Mouse (Mus musculus) myocyte (in vitro differentiated cells): ENCODE data around the gene Hist1h1d. TPM values are rescaled to one million over a fixed set of nuclear protein-coding genes. Genes with fewer than 3 reads are reported as not detected.
"Not testable (repeated sequence)": the region's sequence is repeated elsewhere in the genome, so short reads cannot be mapped to it uniquely, and the experiment has no call there.

Source experiments
- H3K27me3 ChIP-seq: one replicate; pipeline ENCODE4 v1.6.1; 2011; ENCODE audit not compliant: control insufficient read depth, insufficient read depth, insufficient read length
- H3K36me3 ChIP-seq: one replicate; pipeline ENCODE4 v1.6.1; 2011; ENCODE audit not compliant: control insufficient read depth, insufficient read depth
- H3K4me2 ChIP-seq: one replicate; pipeline ENCODE4 v1.6.1; 2011; ENCODE audit warnings: low read depth, control low read depth
- H3K4me3 ChIP-seq: one replicate; pipeline ENCODE4 v1.5.1; 2011; ENCODE audit warnings: mild to moderate bottlenecking, control low read depth, moderate library complexity
- H3K79me2 ChIP-seq: one replicate; pipeline ENCODE4 v1.6.1; 2011; ENCODE audit not compliant: control insufficient read depth, insufficient read depth
- H3ac ChIP-seq: one replicate; pipeline ENCODE4 v1.6.1; 2011; ENCODE audit not compliant: control insufficient read depth, insufficient read length
- CEBPB ChIP-seq: IDR thresholded peaks from 2 replicates; pipeline ENCODE4 v1.6.1; 2011; ENCODE audit warnings: mild to moderate bottlenecking, moderate library complexity; ENCODE audit not compliant: poor library complexity, insufficient read depth, severe bottlenecking
- E2F4 ChIP-seq: IDR thresholded peaks from one replicate; pipeline ENCODE4 v1.6.1; 2011; ENCODE audit warnings: mild to moderate bottlenecking, control low read depth, moderate library complexity; ENCODE audit not compliant: insufficient read depth
- MAX ChIP-seq: IDR thresholded peaks from one replicate; pipeline ENCODE4 v1.6.1; 2011; ENCODE audit warnings: low read depth, mild to moderate bottlenecking, control low read depth
- MYOD1 ChIP-seq, 3 experiments: IDR thresholded peaks; one replicate each; pipeline ENCODE4 v1.6.1; 2011; ENCODE audit warnings: control low read depth in 2 of 3, low read depth in 2 of 3, mild to moderate bottlenecking in 2 of 3, moderate library complexity in 1 of 3; ENCODE audit not compliant: insufficient read length in 2 of 3, control insufficient read depth in 1 of 3
- POLR2A ChIP-seq: IDR thresholded peaks from one replicate; pipeline ENCODE4 v1.6.1; 2011; ENCODE audit warnings: low read depth, mild to moderate bottlenecking, control low read depth, moderate library complexity; ENCODE audit not compliant: insufficient read length
- POLR2AphosphoS2 ChIP-seq: IDR thresholded peaks from one replicate; pipeline ENCODE4 v1.6.1; 2011; ENCODE audit warnings: low read depth, control low read depth; ENCODE audit not compliant: insufficient read length
- REST ChIP-seq: IDR thresholded peaks from one replicate; pipeline ENCODE4 v1.6.1; 2011; ENCODE audit warnings: mild to moderate bottlenecking, control low read depth, moderate library complexity; ENCODE audit not compliant: insufficient read depth, insufficient read length
- SRF ChIP-seq: IDR thresholded peaks from one replicate; pipeline ENCODE4 v1.6.1; 2011; ENCODE audit warnings: low read depth; ENCODE audit not compliant: control insufficient read depth, insufficient read length
- TCF3 ChIP-seq: IDR thresholded peaks from one replicate; pipeline ENCODE4 v1.6.1; 2011; ENCODE audit warnings: low read depth, control low read depth; ENCODE audit not compliant: insufficient read length
- USF1 ChIP-seq: IDR thresholded peaks from one replicate; pipeline ENCODE4 v1.6.1; 2011; ENCODE audit warnings: low read depth, mild to moderate bottlenecking, control low read depth, moderate library complexity
- polyA plus RNA-seq: library from polyadenylated mRNA; unstranded; fragments of >200 nt; fragmentation: generic; extraction: Trizol; gene quantifications from one replicate; pipeline ENCODE4 v1.2.1, GENCODE M21; 2012; ENCODE audit warnings: missing spikeins

The Hist1h1d gene
- polyA plus RNA-seq, 1 experiment = 0.65 TPM

DNA sequence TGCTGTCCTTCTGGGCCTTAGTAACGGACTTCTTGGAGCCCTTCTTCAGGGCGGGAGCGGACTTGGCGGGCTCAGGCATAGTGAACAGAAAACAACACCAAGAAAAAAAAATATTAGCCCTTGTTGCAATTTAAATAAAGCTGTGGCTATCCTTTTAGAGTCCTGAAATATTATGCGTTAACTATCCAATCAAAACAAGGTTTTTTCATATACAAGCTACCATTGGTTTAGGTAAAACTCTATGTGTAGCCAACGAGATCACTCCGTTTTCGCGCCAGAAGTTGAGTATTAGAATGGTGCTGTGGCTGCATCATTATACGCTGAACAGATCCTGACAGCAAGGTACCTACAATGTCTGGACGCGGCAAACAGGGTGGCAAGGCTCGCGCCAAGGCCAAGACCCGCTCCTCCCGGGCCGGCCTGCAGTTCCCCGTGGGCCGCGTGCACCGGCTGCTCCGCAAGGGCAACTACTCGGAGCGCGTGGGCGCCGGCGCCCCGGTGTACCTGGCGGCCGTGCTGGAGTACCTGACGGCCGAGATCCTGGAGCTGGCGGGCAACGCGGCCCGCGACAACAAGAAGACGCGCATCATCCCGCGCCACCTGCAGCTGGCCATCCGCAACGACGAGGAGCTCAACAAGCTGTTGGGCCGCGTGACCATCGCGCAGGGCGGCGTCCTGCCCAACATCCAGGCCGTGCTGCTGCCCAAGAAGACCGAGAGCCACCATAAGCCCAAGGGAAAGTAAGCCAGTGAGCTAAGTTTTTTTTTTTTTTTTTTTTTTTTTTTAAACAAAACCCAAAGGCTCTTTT lies 19.3 kb upstream of the Hist1h1d start, which contains the start of gene Hist1h2af:
Gene Hist1h2af, plus strand, starts transcription at position 347 of the 808 bp plus-strand sequence.
- H3K36me3 ChIP-seq, H3K27me3 ChIP-seq, H3K79me2 ChIP-seq, H3ac ChIP-seq: not testable (repeated sequence)
- peak; percentile 79 for TF ChIP-seq POLR2AphosphoS2
- TF ChIP-seq E2F4 = peak; percentile 68
- TF ChIP-seq POLR2A = peak; percentile 57
- Histone ChIP-seq H3K4me3 (peak within 1 kb of the TSS; percentile 41), H3K4me2 (peak within 1 kb of the TSS; percentile 88)

DNA sequence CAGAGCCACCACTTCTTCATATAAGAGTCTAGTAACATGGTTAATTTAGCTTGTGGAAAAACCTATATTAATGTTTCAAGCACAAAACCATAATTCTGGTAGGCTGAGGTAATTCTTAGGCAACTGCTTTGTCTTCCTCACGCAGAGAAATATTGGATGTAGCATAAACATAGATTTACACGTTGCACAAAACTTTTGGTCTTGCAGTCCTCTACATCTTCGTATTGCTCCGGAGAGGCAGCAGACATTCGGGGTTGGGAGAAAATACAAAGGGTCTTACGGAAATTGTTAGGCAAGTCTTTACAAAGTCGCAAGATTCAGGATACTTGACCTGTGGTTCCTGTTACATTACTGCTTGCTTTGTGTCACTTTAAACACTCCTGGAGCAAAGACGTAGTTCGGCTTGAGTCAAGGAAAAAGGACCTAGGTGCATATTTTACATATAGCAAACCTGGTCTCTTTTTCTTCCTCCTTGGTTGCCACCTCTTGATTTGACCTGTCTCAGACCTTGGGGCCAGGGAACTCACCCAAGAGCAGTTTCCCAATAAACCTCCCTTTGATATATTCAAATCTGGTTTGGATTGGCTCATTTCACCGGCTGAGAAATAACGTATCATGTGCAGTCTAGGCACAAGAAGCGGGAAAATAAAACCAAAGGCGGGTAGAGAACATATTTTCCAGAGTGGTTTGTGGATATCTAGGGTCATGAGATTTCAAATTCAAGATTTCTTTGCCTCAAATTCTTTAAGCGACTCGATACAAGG lies 18.5 kb upstream of the Hist1h1d start:
- Histone ChIP-seq H3K4me2 (peak overlapping the region; percentile 88), H3K4me3 (peak overlapping the region; percentile 41), H3K79me2 (no peaks in the 10 kb centered on the region), H3ac (no peak overlapping the region), H3K27me3 (no peaks in the 10 kb centered on the region), H3K36me3 (no peaks in the 10 kb centered on the region)
- no peak for TF ChIP-seq REST
- peak; percentile 59 for TF ChIP-seq POLR2AphosphoS2

DNA sequence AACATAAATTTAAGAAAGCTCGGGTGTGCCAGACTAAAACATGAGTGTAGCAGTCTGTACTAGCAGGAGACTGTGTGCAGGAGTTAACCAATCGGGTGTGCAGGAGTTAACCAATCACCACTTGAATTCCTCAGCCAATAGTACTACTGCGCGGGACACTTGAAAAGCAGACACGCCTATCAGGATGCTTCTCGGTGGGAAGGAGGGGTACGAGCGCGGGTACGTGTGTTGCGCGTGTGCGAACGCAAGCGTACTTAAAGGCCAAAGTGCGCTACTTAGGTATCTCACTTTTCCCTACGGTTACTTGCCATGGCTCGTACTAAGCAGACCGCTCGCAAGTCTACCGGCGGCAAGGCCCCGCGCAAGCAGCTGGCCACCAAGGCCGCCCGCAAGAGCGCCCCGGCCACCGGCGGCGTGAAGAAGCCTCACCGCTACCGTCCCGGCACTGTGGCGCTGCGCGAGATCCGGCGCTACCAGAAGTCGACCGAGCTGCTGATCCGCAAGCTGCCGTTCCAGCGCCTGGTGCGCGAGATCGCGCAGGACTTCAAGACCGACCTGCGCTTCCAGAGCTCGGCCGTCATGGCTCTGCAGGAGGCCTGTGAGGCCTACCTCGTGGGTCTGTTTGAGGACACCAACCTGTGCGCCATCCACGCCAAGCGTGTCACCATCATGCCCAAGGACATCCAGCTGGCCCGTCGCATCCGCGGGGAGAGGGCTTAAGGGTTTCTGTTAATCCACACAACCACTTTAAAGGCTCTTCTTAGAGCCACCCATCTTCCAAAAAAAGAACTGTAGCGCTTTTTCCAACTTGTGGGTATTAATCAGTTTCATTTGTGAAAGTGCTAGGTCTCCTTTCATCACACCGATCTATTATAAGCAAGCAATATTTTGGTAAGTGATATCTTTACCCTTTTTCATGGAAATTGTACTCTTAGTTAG lies 17.7 kb upstream of the Hist1h1d start, which contains the start of gene Hist1h3g:
Gene Hist1h3g, plus strand, starts transcription at position 286 of the 939 bp plus-strand sequence.
- TF ChIP-seq E2F4 (peak; percentile 100), MAX (peak; percentile 56), POLR2A (peak; percentile 91), POLR2AphosphoS2 (peak; percentile 98)
- H3K79me2 ChIP-seq, H3K36me3 ChIP-seq, H3K27me3 ChIP-seq, H3ac ChIP-seq: not testable (repeated sequence)
- peak within 1 kb of the TSS; percentile 41 for H3K4me3 ChIP-seq
- peak within 1 kb of the TSS; percentile 88 for H3K4me2 ChIP-seq

DNA sequence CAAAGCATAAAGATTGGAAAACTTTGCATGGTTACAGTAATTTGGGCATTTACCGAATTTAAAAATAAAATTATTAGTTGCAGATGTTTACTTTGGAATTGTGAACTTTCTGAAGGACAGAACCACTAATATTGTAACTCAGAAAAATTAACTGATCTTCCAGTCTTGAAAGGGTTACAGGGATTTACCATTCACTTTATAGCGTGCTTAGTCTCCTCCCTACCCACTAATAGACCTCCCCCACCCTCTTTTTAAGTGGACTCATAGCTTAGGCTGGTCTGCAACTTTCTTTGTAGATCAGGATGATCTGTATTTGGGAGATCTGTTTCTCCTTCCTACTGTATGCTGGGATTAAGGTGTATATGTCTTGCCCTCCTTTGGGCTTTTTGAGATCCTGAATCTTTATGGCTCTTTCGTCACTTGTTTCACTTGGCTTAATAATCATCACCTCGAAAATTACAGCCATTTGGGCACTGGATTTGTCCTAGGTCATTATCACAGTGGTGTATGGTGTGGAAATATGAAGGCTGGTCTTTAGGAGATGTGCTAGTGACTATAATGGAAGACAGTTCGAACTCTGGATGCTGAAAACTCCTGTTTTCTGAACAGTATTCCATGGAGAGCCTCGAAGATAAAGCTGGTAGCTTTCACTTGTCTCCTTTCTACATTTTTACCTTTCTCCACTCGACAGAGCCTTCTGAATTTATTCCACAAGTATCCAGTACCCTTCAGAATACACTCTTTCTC lies 16.8 kb upstream of the Hist1h1d start:
- Histone ChIP-seq H3ac (no peak overlapping the region), H3K4me2 (peak overlapping the region; percentile 83), H3K4me3 (peak overlapping the region; percentile 41), H3K79me2 (no peaks in the 10 kb centered on the region), H3K36me3 (no peaks in the 10 kb centered on the region), H3K27me3 (no peaks in the 10 kb centered on the region)
- TF ChIP-seq TCF3 (no peak), CEBPB (no peak), USF1 (no peak), SRF (no peak), MYOD1 (IDR thresholded peaks at IDR 0.05; ENCODE audit: control insufficient read depth in 1 of 3, insufficient read length in 2 of 3, low read depth in 2 of 3) (no peak), POLR2AphosphoS2 (peak; percentile 15)

DNA sequence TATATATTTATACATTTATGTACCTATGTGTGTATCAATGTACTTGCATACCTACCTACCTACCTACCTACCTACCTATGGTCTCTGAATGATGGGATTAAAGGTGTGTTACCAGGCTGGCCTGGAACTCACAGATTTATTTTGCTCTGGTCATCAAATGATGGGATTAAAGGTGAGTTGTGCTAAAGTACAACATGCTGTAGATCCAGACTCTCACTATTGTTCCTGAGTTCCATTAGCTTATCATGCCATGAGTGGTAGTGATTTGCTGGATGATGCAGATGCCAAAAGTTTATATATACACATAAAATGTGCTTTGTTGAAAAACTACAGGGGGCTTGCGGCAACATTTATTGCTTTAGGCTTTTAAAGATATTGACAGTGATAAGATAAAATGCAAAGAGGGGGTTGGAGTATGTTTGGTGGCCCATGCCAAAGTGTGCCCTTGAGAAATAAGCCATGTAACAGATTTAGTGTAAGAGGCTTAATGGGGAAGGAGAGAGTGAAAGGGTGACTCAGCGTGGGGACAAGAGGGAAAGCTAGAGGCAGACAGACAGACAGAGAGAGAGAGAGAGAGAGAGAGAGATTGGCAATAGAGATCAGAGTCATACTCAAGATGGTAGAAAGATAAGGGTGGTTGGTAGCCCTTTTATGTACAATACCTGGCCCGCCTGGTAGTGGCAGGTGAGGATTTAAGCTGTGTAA lies 15.9 kb upstream of the Hist1h1d start:
- no peak for TF ChIP-seq TCF3
- TF ChIP-seq POLR2AphosphoS2 = no peak
- TF ChIP-seq POLR2A = no peak
- Histone ChIP-seq H3K79me2 (peaks cover 6% of the 10 kb centered on the region), H3K4me3 (peak overlapping the region; percentile 41), H3K27me3 (no peaks in the 10 kb centered on the region), H3K36me3 (no peaks in the 10 kb centered on the region), H3ac (no peak overlapping the region), H3K4me2 (peak overlapping the region; percentile 83)
